Mouse (Mus musculus): ENCODE measurements at regions not wholly inside any gene's neighbourhood (a gene's known extent, or its start where the extent isn't known, plus 50 kb on each side); places are given as distances from the start of the nearest gene placed in this dataset.

- DNase-seq (ENCODE audit: low spot score in 2 of 2), result no peak
Observed at GRCm38 (mm10) chr1:154117346-154117687, 83.7 kb upstream of the Zfp648 start.

DNA sequence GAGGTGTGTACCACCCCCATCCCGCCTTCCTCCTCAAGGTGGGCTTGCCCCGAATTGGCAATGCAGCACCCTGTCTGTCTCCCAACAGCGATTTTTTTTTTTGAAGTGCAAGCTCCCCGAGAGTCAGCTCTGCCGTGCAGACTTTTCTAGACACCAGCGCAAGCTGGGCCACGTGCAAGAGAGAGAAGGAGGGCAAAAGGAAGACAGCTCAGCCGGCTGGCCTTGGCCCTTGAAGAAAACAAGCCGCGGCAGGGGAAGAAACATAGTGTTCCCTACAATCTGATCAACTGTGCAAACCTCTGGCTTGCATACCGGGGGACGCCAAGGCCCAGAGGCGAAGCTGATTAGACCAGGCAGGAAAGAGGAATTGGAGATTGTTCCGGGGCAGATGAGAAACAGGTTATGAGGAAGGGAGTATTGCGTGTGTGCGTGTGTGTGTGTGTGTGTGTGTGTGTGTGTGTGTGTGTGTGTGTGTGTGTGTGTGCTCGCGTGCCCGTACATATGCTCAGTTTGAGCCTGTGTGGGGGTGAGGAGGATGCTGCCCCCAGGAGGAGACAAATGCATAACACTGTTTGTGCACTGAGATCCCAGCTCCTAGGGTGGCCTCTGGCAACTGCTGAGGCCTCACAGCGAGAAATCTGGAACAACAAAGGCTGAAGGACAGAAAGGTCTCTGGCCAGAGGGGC is 83.2 kb upstream of the Zfp648 start:
- DNase-seq (ENCODE audit: low spot score in 2 of 2), result no peak

GRCm38 (mm10) chr1:154118374-154119004 is 82.5 kb upstream of the Zfp648 start:
- DNase-seq (ENCODE audit: low spot score in 2 of 2), result peak; percentile 39 to 71

DNA sequence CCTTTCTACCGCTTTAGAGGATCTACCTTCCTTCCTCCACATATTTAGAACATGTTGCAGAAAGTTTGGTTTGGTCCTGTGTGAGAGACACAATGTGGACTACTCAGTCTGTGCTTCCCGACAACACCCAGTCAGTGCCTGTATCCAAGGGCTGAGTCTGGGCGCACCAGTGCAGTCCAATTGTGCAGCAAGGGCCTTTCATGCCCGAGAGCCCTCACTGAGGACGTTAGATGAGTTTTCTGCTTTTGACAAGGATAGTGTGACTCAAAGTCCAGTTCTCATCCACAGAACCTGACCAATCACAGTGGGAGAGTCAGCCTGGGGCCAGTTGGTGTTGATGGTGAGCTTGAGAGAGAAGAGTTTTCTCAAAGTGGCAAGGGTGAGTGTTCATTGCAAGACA is 81.4 kb upstream of the Zfp648 start:
- DNase-seq (ENCODE audit: low spot score in 2 of 2), result no peak

DNA sequence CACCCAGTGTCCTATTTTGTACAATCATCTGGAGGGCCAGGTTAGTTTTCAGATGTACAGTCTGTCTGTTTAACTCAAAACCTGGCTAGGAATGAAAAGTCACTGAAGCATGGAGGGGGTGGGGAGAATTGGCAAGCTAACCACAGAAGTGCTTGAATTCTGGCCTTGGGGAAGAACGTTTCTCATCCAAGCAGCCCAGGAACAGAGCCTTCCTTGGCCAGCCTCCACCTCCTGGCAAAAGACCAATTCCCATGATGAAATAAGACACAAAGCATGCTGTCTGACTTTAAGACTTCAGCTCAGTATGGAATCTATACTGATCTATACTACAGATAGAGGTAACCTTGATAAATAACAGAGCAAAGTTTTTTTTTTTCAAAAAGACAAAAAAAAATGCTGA is 80.3 kb upstream of the Zfp648 start:
- peak; percentile 49 to 84 for DNase-seq (ENCODE audit: low spot score in 2 of 2)

GRCm38 (mm10) chr1:154124981-154125380 is 76.0 kb upstream of the Zfp648 start:
- no peak for DNase-seq (ENCODE audit: low spot score in 2 of 2)

- DNase-seq (ENCODE audit: low spot score in 2 of 2), result no peak
Observed at GRCm38 (mm10) chr1:154126487-154126886, 74.5 kb upstream of the Zfp648 start.

DNA sequence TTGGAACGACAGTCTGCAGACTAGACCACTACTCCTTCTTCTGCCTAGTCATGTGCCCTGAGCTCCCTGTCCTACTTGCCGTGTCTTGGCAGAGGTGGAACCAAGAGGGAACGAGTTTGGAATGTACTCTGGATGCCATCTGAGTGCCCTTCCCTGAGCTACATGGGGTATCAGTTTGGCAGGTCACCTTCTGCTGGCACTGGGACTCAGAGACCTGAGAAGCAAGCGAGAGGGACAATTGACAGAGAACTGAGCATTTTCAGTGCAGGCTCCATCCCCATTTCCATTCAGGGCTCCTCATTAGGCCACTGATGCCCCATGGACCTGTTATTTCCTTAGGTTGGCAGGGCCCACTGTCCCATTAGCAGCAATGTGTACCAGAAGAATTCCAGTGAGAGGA is 61.5 kb upstream of the Zfp648 start:
- DNase-seq (ENCODE audit: low spot score in 2 of 2), result no peak

DNA sequence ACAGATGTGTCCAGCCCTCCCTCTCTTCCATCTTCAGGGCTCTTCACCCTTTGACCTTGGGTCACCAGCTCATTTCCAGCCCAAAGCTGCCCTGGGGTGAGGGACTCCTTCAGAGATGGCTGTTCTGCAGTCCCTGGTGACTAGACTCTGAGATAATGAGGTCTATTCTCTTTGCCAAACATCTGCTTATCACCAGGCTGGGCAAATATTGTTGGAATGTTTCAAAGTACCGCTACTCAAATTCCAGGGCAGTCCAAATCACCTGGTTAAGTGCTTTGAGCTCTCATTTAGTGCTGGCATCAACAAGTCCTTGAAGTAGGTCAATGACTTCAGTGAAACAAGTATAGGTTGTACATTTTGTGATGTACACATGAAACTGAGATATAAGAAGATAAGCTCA is 57.3 kb upstream of the Zfp648 start:
- DNase-seq (ENCODE audit: low spot score in 2 of 2), result no peak

DNA sequence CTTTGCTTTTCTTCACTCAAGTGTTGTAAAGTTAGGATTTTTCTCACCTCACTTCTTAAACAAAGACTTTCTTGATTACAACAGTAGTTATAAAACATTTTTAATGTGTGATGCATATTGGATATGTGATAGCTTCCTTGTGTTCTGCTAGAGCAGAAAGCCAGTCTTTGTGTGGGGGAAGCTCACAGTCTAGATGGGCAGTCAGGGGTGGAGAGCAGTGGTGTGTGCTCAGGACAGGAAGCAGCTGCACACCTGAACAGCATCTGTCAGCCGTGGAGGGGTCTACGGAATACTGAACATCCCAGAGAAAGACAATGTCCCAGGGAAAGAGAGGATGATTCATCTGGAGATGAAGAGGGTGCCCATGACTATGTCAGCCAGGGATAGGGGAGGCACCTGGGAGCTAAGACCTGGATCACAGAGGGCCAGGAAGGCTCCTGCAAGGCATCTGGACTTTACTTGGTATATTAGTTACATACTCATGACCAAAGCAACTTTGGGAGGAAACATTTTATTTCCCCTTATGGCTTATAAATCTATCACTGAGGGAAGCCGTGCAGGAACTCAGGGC is 53.9 kb upstream of the Zfp648 start:
- no peak for DNase-seq (ENCODE audit: low spot score in 2 of 2)

DNA sequence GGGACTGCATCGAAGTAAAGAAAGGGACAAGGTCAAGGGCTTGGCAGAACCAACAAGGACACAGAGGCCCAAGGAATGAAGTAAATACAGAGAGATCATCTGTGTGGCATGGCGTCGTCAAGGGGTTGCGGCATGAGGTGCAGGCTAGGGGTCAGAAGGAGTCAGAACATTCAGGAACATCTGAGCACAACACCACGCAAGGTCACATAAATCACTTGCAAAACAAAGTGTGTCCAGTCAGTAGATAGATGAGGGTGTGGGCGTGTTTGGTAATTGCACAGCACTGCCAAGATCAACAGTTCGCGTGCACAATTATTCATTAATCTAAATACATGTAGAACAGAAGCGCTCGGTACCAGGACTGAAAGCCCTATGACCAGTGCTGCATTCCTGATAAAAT is 52.0 kb upstream of the Zfp648 start:
- DNase-seq (ENCODE audit: low spot score in 2 of 2), result no peak

DNA sequence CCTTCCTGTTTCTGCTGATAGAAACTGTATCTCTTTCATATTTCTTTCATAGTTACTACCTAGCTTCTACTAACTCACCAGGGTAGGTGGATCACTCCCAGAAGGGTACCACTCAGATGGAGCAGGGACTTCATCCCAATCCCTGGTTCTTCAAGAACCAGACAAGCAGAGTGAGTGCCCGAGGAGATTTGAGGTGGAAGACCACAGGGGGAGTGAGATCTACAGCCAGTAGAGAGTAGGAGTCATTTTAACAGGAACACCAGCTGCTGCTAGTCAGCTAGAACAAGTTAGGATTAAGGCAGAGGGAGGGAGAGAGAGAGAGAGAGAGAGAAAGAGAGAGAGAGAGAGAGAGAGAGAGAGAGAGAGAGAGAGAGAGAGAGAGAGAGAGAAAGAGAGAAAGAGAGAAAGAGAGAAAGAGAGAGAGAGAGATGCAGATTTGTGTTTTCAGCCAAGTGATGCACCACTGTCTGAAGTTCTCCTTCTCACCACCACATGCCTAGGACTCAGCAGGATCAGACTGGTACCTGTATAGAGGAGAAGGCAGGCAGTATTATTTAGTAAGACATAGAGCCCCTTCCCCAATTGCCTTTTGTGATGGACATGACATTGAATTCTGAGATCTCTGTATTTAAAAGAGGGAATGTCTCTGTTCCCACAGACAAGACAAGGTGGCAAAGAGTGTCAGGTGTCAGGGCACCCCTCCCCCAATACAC is 51.4 kb upstream of the Zfp648 start:
- no peak for DNase-seq (ENCODE audit: low spot score in 2 of 2)

DNA sequence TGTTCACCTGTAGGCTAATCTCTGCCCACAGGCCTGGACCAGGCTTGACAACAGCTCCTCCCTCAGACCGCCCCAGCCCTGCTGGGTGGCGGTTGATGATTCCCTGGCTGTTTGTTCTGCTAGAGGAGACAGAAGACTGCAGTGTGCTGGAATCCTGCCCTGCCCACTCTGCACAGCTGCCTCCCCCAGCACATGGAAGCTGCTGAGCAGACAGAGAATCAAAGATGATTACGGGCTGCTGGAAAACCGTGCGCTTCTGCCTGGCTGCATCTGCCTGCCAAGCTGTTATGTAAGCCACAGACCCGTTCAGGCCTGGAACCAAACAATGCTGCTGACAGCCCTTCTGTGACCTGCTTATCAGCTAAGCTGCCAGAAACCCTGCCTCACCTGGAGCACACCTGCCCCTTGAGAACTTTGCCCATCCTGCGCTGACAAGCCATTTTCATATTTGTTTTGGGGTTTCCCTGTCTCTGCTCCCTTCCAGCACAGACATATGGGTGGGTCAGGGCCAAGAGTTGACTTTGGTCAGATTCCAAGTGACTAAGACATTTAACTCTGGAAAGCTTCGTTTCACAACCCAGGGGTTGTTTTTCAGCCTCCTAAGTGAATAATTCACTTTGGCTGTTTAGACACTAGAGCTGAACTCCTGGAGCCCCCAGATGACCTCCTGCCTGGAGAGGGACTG is 50.7 kb upstream of the Zfp648 start:
- peak; percentile 42 to 65 for DNase-seq (ENCODE audit: low spot score in 2 of 2)

All from cerebellum, postnatal 4 days (tissue).